Mouse (Mus musculus): ENCODE results near the gene Emp1.

Gene Emp1

DNA sequence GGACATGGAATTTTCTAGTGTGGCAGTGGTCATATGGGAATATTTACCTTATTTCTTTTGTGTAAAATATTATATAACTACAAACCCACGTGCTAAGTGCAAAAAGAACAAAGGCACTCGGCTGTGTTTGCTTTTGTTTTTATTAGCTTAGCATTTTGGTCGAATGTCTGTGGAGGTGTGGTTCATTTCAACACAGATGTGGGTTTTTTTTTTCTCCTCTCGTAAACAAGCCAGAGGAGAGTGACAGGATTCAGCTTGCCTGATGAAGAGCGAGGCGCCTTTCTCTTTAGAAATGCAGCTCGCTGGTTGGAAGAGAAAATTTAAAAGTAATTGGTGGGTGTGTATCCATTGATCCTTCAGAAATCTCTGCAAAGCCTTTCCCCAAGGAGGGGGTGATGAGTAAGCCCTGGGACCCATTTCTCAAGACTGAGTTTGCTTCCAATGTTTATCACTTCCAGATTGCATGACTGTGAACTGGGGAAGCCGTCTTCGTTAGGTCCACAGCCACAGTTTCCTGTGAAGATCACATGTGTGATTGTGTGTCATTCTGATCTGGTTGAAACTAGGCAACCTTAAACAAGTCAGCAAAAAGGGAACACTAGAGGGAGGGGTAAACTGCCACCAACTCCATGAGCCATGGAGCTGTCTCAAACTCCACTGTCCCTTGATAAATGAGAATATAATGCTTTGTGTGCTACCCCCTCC, 1.8 kb downstream of the Emp1 start:
- no peak for DNase-seq (ENCODE audit: low spot score)

DNA sequence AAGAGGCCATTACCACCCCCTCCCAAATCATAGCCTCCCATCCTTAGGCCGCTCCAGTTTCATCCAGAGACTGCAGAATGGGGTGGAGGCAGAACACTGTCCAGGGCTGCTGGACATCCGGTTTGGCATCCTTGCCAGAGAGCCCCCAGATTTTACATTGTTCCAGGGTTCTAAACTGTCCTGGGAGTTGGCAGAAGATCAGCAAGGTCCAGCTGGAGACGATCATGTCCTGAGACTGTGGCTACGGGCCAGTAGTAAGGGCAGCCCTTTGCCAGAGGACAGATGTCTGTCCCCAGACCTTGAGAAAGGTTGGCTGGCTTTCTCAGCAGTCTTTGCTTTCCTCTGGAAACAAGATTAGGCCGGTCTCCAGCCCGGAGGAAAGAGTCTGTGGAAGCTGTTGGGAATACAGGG, 2.6 kb downstream of the Emp1 start:
- DNase-seq (ENCODE audit: low spot score) = no peak

DNA sequence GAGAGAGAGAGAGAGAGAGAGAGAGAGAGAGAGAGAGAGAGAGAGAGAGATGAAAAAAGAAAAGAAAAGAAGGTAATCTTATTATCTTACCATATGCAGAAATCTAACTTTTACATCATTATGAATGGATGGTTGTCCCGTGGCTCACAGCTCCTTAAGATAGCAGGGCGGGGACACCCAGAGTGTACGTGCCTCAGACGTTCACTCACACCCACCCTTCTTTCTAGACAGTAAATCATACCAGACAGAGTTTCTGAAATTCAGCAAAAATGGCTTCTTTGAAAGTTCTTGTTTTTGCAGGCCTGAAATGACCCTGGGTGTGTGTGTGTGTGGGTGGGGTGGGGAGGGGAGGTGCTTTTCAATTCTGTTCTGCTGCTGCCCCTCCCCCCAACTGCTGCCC, 3.3 kb downstream of the Emp1 start:
- no peak for DNase-seq (ENCODE audit: low spot score)

DNA sequence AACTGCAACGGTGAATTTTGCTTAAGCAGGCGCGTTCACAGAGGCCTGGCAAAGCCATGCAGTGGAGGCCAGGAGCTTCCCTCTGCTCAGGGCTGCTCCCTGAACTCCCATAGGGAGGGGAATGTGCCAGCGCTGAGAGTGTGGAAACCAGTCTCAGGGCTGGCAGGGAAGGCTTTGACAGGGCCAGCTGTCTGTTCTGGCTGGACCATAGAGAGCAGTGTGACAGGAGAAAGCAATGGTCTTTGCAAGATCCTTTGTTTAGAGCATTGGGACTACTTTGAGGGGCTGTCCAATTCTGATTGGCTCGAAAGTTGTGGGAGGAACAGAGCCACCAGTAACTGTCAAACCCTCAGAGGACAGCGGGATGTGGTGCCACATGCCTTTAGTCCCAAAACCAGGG, 5.9 kb downstream of the Emp1 start:
- no peak for DNase-seq (ENCODE audit: low spot score)

DNA sequence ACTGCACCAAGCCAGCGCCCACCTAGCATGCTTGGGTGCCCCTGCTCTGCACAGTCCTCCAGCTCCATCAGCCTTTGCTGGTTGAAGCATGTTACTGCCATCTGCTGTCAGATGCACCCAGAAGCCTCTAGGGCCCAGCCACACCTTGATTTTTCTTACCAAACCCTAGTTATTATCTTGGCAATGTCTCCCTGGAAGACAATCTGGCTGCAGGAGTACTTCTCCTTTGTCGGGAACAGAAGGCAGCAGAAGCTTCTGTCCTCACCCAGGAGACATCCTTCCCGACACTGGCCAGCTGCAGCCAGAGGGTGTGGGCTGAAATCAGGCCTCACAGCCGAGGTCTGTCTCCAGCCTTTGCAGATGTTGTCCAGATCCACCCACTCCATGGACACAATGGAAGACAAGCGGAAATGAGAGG, 7.2 kb downstream of the Emp1 start:
- DNase-seq (ENCODE audit: low spot score) = peak; percentile 41

DNA sequence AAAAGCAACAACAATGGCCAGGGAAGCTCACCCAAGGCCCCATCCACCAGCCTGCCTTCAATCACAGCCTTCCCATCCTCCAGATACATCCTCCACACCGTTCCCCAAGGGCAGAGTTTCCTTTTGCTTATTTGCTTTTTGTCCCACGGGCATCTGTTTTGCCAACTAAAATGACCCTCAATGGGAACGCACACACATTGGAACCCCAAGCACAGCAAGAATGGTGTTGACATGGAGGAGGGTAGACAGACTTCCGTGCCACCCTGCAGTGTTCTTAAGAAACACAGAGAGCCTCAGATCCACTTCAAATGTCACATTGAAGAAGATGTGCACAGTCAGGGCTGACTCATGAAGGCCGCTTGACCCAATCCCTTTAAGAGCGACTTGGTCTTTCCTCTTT, 8.6 kb downstream of the Emp1 start:
- DNase-seq (ENCODE audit: low spot score) = no peak

DNA sequence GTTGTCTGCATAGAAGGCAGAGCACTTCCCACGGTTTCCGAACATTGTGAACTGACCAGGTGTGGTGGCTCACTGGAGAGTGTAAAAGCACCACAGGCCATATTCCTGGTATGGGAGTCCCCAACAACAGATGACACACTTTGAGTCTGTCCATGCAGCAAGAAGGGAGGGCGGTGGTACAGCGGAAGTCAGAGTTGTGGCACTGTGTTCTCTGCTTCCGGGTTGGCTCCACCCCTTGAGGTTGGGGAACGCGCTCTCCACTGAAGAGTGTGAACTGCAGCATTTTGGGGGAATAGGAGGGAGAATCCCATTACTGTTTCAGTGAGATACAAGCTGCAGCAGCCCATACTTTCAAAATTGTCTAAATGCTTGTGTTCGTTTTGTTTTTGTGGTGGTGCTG, 11.0 kb downstream of the Emp1 start:
- no peak for DNase-seq (ENCODE audit: low spot score)

DNA sequence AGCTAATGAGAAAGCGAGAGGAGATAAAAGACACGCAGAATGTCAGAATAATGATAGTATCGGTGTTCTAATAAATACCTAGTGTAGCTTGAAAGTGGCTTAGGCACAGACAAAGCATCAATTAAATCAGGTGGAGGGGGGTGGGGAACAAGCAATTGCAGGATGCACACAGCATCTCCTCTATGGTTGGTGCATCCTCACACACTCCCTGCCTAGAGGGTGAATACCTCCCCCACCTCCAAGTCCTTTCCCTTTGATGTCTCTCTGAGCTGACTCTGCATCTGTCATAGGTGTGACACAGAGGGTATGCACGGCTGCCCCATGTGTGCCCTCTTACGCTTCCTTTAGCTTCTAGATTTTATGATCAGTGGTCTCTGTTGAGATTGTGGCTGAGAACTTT, 13.5 kb downstream of the Emp1 start:
- DNase-seq (ENCODE audit: low spot score) = no peak

DNA sequence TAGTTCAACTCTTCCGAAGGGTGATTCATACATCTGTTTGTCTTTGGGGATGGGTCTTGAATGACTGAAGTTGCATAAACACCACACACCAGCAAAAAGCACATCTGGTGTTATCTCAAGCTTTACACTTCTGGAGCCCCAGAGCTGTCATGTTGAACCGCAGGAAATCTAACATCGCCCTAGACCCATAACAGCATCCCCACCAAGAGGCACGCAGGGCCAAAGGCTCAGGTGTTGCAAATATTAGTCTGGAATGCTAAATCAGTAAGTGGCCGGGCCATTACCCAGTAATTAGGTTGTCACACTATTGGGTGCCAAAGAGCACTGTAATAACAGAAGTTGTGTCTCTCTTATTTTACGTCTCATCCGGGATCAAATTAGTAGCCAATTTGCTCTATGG, 13.9 kb downstream of the Emp1 start:
- DNase-seq (ENCODE audit: low spot score) = no peak

DNA sequence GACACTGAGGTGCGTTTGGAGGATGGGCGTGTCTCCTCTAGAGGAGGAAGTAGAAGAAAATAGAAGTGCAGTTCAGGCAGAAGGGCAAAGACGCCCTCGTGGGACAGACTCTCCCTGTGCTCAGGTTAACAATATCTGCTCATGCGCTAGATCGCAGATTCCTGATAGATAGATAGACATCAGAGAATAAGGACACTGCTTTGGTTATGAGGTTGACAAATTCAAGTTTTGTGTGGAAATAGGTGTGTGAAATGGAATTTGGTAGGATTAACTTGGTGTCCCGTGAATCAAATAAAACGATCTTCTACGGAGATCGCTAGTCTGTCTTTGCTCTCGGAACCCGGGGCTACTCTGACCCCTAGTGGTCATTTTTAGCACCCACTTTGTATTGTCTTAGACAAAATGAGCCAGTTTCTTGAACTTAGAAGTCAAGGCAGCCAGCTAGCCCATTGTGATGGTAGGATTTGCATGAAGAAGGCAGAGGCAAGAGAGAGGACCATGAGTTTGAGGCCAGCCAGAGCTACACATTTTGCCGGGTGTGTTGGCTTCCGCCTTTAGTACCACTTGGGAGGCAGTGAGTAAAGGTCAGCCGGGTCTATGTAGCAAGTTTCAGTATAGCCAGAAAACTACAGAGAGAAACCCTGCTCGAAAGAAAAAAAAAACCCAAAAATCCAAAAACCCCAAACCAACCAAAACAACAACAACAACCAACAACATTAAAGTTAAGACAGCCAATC, 15.4 kb downstream of the Emp1 start:
- peak; percentile 71 for DNase-seq (ENCODE audit: low spot score)

DNA sequence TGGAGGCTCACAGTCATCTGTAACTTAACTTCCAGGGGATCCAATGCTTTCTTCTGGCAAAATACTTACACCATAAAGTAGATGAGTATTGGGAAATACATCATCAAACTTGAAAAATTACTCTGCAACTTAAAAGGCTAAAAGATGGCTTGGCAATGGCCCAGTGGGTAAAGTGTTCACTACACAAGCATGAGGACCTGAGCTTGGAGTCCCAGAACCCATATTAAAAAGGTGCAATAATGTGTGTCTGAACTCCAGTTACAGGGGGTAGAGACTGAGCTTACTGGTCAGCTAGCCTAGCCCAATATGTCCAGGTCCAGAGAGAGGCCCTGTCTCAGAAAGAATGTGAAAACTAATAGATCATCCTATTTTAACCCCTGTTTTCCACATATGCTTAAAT, 21.6 kb downstream of the Emp1 start:
- no peak for DNase-seq (ENCODE audit: low spot score)

DNA sequence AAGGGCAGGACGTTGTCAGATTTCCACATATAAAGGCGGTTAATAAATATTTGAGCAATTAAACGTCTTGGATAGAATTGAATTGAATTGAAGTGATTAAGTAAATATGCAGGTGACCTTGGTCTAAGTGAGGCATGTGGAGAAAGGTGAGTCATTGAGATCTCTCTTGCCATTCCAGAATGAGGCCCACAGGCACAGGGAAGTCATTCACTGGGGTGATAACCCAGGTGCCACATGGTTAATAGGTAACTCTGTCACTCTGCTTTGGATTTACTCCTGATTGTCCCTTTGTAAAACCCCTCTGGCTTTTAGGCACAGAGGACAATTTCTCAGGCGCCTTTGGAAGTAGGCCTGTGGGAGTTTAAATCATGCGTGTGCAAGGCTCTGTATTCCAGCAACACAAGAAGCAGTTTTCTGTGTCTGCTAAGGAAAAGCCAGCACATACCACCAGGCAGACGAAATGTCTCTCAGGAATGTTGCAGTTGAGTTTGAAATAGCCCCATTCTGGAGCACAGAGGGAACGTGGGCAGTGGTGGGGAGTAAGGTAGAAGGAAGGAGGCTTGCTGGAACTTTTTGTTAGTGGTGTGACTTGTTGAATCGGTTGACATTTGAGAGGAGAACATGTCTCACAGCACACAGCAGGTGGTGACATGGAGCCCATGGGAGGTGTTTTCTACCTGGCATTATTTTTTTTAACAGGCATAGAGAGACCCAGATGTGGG, 23.6 kb downstream of the Emp1 start:
- DNase-seq (ENCODE audit: low spot score) = no peak

DNA sequence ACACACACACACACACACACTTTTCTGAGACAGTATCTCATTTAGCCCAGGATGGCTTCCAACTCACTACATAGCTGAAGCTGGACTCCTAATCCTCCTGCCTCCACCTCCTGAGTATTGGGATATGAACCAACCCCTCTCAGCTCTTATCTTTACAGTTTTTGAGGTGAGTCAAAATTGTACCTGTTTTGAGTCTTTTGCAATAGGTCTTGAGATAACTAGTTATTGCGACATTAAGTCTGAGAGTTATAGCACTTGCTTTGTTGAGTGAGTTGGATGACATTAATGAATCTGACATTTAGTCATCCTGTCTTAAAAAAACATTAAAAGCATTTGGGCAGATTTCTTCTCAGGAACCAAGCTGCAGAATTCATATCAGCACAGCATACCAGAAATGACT, 25.3 kb downstream of the Emp1 start:
- no peak for DNase-seq (ENCODE audit: low spot score)

DNA sequence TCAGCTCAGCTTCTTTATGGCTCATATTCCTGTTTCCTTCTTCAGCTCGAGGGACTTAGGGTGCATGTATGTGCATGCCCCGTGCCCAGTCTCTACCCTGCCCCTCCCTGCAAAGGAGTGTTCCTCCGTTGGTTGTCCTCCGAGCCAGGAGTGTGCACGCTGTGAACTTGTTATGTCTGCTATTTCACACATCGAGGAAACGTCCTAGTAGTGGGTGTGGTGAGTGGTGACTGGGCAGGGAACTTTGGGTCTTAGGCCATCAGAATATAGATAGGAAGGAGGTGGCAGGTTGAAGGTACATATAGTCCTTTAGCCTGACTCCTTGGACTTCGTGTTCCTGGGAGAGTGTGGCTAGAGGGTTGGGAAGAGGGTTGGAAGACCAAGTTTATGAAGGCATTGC, 26.4 kb downstream of the Emp1 start:
- no peak for DNase-seq (ENCODE audit: low spot score)

DNA sequence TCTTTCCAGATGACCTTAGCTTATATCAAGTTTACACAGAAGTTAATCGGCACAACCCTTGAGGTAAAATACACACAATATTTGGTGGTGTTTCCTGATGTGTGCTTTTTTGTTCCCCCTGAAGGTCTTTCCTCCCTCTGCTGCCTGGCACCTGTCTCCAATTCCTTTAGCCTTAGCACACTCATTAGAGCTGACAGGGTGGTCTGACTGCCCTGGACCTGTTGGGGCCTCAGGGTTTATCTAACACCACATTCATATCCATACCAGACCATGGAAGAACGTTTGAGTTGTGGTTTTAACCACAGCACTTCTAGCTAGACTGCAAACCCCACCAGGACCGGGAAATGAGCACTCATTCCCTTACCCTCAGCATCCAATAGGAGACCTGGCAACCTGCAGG, 28.1 kb downstream of the Emp1 start:
- DNase-seq (ENCODE audit: low spot score) = no peak

DNA sequence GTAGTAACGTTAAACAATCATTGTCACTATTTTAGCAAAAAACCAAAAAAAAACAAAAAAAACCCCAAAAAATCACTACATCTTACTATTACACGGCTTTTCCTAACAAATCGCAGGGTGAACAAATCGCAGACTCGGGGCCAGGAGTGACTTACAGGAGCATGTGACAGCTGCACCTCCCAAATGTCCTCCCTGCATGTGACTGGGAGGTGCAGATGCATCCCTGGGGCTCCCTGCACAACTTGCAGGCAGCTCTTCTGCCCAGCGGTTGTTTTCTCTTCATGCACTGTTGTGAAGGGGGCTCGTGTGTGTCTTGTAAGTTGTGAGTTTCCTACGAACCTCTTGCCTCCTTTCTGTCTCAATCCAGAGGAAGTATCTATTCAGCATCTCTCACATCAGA, 33.0 kb downstream of the Emp1 start:
- no peak for DNase-seq (ENCODE audit: low spot score)

DNA sequence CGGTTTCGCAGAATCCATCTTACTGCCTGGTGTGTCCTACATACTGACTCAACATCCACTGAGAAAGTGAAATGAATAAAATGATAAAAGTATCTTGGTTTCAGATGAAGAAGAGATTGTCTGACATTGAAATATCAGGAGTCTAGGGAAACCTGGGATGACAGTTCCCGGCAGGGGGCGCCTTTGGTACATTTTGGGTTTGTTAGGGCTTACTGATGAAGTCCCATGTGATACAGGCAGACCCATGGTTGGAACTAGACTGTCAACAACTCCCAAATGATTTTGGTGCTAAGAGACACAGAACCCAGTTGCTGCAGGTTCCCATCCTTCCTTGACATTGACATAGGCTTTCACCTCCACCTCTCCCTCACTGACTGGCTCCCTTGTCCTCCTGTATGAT, 34.7 kb downstream of the Emp1 start:
- no peak for DNase-seq (ENCODE audit: low spot score)

DNA sequence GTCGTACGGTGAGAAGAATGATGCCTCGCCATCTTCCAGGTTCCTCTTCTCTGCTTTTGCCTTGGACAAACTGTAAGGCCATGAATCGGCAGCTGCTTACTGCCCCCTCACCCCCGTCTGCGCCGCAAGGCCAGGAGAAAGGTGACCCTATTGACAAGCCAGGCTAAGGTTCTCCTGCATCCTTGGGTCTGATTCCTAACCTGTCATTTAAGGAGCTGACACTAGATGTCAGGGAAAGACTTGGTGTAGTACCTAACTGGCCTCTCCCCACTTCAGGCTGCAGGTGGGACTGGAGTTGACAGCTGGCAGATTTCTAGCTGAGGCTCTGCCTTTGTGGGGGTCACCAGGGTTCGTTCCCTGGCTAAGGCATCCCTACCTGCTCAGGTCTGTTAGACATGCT, 35.4 kb downstream of the Emp1 start:
- no peak for DNase-seq (ENCODE audit: low spot score)

DNA sequence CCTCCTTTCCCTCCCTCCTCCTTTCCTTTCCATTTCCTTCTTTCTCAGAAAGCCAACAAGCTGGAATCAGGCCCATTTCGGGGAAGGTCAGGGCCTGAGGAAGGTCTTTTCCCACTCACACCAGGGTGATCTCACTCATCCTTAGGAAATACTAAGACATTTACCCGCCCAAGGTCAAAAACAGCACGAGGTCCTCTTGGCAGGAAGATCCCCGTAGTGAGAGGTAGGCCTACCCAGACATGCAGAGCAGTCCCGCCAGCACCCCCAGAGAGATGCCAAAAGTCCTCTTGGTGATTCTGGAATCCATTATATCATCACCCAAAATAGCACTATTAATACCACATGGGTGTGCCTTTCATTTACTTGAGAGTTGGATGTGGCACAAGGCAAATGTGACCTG, 36.5 kb downstream of the Emp1 start:
- DNase-seq (ENCODE audit: low spot score) = no peak

DNA sequence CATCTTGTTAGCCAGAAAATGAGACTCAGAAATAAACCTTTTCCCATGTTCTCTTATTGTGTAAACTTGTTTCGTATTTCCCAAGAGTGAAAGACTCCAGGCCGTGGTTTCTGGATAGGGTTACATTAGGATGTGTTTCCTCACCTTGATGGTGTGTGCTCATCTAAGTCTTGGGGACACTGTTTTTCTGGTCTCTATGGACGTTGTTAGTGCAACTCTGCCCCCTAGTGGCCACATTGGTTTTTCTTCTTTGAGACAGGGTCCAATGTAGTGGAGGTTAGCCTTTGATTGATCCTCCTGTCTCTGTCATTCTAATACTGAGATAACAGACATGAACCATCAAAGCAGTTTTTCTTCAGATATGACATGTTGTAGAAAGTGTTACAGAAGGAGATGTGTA, 38.0 kb downstream of the Emp1 start:
- peak; percentile 79 for DNase-seq (ENCODE audit: low spot score)

DNA sequence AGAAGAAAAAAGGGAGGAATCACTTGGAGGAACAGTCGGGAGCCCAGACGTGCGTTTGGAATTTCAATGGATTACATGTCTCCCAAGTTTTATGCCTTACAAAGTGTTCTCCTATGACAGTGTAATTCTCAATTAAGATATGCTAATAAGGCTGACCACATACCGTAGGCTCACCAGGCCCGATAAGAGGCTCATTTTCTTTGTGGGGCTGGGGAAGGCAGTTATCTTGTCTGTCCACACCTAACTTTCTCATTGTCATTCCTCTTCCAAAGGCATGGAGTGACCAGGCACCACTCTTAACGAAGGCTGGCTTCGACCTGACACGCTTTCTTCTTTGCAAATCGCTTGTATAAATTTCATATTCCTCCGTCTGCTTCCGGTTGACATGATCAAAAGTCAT, 42.7 kb downstream of the Emp1 start:
- no peak for DNase-seq (ENCODE audit: low spot score)

DNA sequence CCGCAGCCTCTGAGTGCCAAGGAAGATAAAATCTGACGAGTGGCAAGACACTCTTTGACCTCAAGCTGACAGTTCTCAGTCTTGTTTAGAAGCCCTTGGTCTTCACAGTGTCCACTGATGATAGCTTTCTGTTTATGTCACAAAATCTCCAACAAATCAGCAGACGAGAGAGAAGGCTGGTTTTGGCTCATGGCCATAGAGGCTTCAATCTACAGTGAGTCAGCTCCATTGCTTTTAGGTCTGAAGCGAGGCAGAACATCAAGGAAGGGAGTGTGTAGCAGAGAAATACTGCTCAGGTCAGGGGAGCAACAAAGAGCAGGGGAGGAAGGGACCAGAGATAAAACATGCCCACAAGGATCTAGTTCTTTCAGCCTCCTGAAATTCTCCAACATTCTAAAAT, 45.0 kb downstream of the Emp1 start:
- no peak for DNase-seq (ENCODE audit: low spot score)

DNA sequence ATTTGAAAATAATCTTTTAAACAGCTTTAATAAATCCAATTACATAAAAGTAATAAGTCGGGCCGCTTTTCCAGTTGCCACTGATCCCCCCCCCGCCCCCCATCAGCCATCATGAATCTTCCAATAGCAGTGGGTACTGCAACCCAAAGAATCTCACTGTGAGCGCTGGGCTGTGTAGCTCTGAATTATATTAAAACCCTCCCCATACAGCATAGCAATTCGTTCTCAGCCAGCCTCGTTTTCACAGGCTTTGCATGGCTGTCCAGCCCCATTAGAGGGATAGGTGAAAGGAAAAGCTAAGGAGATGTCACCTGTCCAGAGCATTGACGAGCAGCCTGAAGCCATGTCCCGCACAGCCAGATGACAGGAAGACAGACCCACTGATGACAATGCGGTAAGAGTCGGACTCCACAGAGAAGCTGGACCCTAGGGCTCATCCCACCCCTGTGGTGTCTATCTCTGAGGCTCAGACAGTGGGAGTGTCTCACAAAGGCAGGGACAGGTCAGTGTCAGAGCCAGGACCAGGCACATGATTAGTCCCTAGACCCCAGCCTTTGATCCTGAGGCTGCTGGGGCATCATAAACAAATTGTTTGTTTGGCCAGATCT, 49.5 kb downstream of the Emp1 start:
- no peak for DNase-seq (ENCODE audit: low spot score)

Measured in embryo, embryonic 10 days (tissue).